Comparison of ENCODE assay signal across 17 mouse cellular contexts in the genomic region with DNA sequence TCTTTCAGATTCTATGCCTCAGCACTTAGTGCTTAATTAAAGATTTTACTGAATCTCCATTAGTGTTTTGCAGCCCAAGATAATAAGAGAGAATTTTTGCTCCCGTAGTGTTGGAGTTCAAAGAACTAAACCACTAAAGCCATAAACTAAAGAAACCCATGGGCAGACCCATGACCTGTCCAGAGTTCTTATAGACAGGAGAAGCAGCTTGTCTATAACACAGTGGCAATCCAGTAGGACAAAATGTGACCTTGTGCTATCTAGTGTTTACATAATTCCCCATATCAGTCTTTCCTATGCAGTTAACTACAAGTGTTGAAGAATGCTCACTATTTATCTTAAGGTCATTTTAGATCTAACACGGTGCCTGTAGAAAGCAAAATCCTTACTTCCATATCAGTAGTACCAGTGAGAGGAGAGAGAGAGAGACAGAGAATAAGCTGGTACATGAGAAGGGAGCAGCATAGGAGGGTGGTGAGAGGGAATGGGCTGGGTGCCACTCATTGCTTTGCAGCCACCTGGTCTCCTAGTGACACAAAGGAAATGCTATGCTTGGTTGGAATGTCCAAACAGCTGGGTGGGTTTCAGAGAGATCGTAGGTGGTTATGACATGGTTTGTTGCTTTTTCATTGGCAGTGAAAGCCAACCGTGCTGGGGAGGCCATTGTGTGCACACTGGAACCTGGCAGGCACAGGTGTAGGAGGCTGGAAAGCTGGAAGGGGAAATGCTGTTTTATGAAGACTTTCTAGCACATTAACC.
DNase-seq lines count a peak whose midpoint lies in the region; ATAC-seq and TF ChIP-seq lines count a peak whose summit lies in the region.
"Had no signal": no experiment of that assay in that cellular context is flagged by ENCODE, and none has a peak within 500 bp of the region (broad histone marks: within the 10 kb centered on the region; RNA-seq: fewer than 3 reads in every experiment).

No protein-coding gene starts in this region.

- no peak overlapping the region for H3K4me2 ChIP-seq in intestine, embryonic 15.5 days (replicated peaks)
- no peak overlapping the region for H3K4me2 ChIP-seq in myocyte (ENCODE audit: low read depth)
- H3K4me2 ChIP-seq: forebrain, embryonic 12.5 days; hindbrain, embryonic 13.5 days; kidney, embryonic 15.5 days; limb, embryonic 12.5 days had no signal

- no peak overlapping the region for H3K9ac ChIP-seq in intestine, embryonic 15.5 days
- H3K9ac ChIP-seq: forebrain, embryonic 12.5 days; hindbrain, embryonic 13.5 days; kidney, embryonic 15.5 days; limb, embryonic 12.5 days had no signal

- WGBS in intestine, embryonic 15.5 days, result 44% methylated on average over 4 of the region's 4 CpGs

- no peaks in the 10 kb centered on the region for H3K79me2 ChIP-seq in myocyte (ENCODE audit: control insufficient read depth, insufficient read depth)

- no peak overlapping the region for H3K27ac ChIP-seq in intestine, embryonic 15.5 days
- peak overlapping the region; percentile 89 for H3K27ac ChIP-seq in layer of hippocampus, adult 2 months
- H3K27ac ChIP-seq: forebrain, embryonic 12.5 days; hindbrain, embryonic 13.5 days; kidney, embryonic 15.5 days; limb, embryonic 12.5 days; stomach, postnatal 0 days had no signal

- no peaks in the 10 kb centered on the region for H3K4me1 ChIP-seq in intestine, embryonic 15.5 days (replicated peaks)
- H3K4me1 ChIP-seq: forebrain, embryonic 12.5 days; hindbrain, embryonic 13.5 days; kidney, embryonic 15.5 days; limb, embryonic 12.5 days had no signal

- TF ChIP-seq CTCF in layer of hippocampus, adult 2 months (conservative IDR thresholded peaks at IDR 0.05), result no peak

- peak; percentile 62 for DNase-seq in heart, postnatal 4 days
- DNase-seq in heart, adult 18-20 months, result no peak
- DNase-seq in layer of hippocampus, adult 2 months (ENCODE audit: low spot score in 2 of 2), result peak; percentile 70 to 72
- no peak for DNase-seq in MN1 (ENCODE audit: low spot score)
- no peak for DNase-seq in testis, postnatal 14 days (ENCODE audit: low spot score)
- DNase-seq in thymus, postnatal 0 days (ENCODE audit: low spot score), result no peak
- DNase-seq: adrenal gland, postnatal 14 days; cerebellum, adult 11-12 months; gastrocnemius, postnatal 36 days; lung, adult 2 months had no signal

- H3ac ChIP-seq in myocyte (ENCODE audit: control insufficient read depth, insufficient read length), result no peak overlapping the region

- H3K36me3 ChIP-seq in intestine, embryonic 15.5 days, result no peaks in the 10 kb centered on the region
- H3K36me3 ChIP-seq in myocyte (ENCODE audit: control insufficient read depth, insufficient read depth), result no peaks in the 10 kb centered on the region
- H3K36me3 ChIP-seq: forebrain, embryonic 12.5 days; hindbrain, embryonic 13.5 days; kidney, embryonic 15.5 days; limb, embryonic 12.5 days had no signal

- peak; percentile 55; the same call in 1 of the 2 replicates for ATAC-seq in intestine, embryonic 15.5 days

- TF ChIP-seq POLR2A in myocyte (IDR thresholded peaks at IDR 0.05; ENCODE audit: insufficient read length, low read depth), result no peak

- H3K27me3 ChIP-seq in intestine, embryonic 15.5 days (replicated peaks), result no peaks in the 10 kb centered on the region
- H3K27me3 ChIP-seq in myocyte (ENCODE audit: control insufficient read depth, insufficient read depth, insufficient read length), result no peaks in the 10 kb centered on the region
- H3K27me3 ChIP-seq: forebrain, embryonic 12.5 days; hindbrain, embryonic 13.5 days; kidney, embryonic 15.5 days; limb, embryonic 12.5 days had no signal

- no peak overlapping the region for H3K4me3 ChIP-seq in intestine, embryonic 15.5 days (replicated peaks)
- no peak overlapping the region for H3K4me3 ChIP-seq in layer of hippocampus, adult 2 months
- H3K4me3 ChIP-seq in myocyte, result no peak overlapping the region
- H3K4me3 ChIP-seq: forebrain, embryonic 12.5 days; hindbrain, embryonic 13.5 days; kidney, embryonic 15.5 days; limb, embryonic 12.5 days had no signal

- no peaks in the 10 kb centered on the region for H3K9me3 ChIP-seq in intestine, embryonic 15.5 days
- H3K9me3 ChIP-seq: forebrain, embryonic 12.5 days; hindbrain, embryonic 13.5 days; kidney, embryonic 15.5 days; limb, embryonic 12.5 days had no signal

TF ChIP-seq in myocyte, 11 proteins besides CTCF, POLR2A, EP300 and RAD21:
- TF ChIP-seq MAX (IDR thresholded peaks at IDR 0.05; ENCODE audit: low read depth) (no peak), TCF12 (IDR thresholded peaks at IDR 0.05; ENCODE audit: insufficient read depth, poor library complexity, severe bottlenecking) (no peak), SRF (IDR thresholded peaks at IDR 0.05; ENCODE audit: control insufficient read depth, insufficient read length, low read depth) (no peak), MYOG (IDR thresholded peaks at IDR 0.05; ENCODE audit: control insufficient read depth in 1 of 3, insufficient read depth in 1 of 3, insufficient read length in 2 of 3, low read depth in 2 of 3) (peak in 1 of 3 experiments; percentile 9), USF1 (IDR thresholded peaks at IDR 0.05; ENCODE audit: low read depth) (no peak), MYOD1 (IDR thresholded peaks at IDR 0.05; ENCODE audit: control insufficient read depth in 1 of 3, insufficient read length in 2 of 3, low read depth in 2 of 3) (peak in 2 of 3 experiments; percentile 27 to 37)

Comparison
In these comparisons a context has a peak if more than half of its experiments do, and no peak if none do; other contexts are left out.
1. DNase-seq: peak in heart, postnatal 4 days (single experiment) and layer of hippocampus, adult 2 months (2 of 2); none in heart, adult 18-20 months (0 of 2), MN1 (single experiment), testis, postnatal 14 days (single experiment) and thymus, postnatal 0 days (single experiment).